Mouse (Mus musculus) retina, postnatal 1 day (tissue): ENCODE results near the gene Sept12.

Source experiments
- DNase-seq: peaks from one replicate; pipeline ENCODE4 v3.0.0-alpha.2; 2012

Gene Sept12

DNA sequence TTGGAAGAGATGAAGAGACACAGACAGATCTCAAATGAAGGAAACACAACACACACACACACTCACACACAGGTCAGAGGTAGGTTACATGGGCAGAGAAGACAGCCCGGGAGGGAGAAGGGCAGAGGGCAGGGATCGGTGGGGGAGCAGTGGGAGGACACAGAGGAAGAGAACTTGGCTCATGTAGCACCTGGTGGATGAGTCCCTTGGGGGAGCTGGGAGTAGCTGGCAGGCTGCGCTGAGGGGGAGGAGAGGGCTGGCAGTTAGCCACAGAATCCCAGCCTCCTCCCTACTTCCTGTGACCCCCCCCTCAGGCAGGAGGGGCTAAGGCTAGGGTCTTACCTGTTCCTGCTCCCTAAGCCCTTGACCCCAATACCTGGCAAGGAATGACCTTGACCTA is at the start of gene Sept12:
Gene Sept12 (minus strand): TSS at position 300 of the 400 bp plus-strand sequence.
- no peak for DNase-seq

- DNase-seq: no peak
These were observed 47.7 kb upstream of the Sept12 start for GRCm38 (mm10) chr16:5045322-5045721.

GRCm38 (mm10) chr16:5036649-5037234 is 39.1 kb upstream of the Sept12 start:
- no peak for DNase-seq

- DNase-seq: no peak
These were observed 37.9 kb upstream of the Sept12 start for GRCm38 (mm10) chr16:5035591-5035990.

DNA sequence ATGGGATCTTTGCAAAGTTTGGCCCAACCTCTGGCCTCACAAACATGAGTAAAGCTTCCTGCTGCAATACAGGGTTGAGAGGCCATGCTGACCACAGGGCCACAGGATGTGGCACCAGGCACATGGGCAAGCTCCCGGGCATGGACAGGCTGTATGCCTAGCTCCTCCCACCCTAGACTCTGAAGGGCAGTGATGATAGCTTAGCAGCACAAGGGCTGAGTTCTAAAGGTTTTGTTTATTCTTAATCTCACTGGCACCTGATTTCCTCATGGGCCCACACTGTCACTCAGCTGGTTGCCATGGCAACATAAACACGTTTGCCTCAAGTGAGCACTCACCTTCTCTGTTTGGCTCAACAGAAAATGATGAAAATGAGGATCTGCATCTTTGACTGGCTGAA is 32.2 kb upstream of the Sept12 start:
- DNase-seq: peak; percentile 8

DNA sequence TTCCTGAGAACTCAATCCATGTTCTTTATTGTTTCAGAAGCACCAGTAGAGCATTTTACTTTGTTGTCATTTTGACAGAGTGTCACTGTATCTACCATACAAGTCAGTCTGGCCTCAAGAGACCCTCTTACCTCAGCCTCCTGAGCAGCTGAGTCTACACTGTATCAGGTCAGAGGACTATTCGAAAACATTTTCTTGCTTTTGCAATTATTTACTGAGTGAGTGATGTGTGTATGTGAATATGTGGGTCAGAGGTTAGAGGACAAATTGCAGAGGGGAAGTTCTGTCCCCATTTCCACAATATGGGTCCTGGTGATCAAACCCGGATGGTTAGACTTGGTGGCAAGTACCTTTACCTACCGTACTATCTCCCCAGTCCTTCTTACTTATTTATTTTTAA is 26.4 kb upstream of the Sept12 start:
- DNase-seq: no peak

- no peak for DNase-seq
These were observed 16.9 kb upstream of the Sept12 start for GRCm38 (mm10) chr16:5014578-5014977.

DNA sequence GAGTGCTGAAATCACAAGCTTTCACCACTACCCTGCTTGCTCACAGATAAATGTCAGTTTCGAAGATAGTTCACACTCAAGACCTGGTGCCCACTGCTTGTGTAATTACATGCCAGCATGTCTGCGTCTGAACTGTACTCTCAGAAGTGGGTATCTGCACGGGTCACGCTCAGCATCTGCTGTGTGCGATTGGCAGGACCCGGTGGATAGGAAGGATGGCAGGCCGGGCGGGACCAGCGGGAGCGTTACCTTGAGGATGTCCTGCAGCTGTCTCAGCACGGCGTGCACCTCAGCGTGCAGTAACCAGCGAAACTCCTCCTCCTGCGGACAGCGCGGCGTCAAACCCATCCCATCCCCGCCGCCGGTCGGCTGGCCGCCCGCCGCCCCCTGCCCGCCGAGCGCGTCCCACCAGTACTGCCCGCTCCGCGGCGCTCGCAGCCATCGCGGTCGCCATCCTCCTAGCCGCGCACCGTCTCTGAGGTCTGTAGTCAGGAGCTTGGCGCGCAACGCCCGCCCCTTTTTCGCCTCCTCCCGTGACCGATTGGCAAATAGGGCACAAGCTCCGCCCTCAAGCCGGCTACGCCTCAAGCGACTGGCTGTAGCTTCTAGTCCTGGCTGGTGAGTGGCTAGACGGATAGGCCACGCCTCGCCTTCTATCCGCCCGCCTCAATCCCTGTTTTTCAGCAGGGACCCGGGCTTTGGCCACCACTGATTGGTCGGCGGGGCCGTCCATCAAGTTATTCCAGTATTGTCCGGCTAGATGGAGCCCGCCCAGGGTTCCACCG is 15.6 kb upstream of the Sept12 start, which contains the start of gene Rogdi:
Gene Rogdi (minus strand): TSS at position 500 of the 785 bp plus-strand sequence.
- peak; percentile 100 for DNase-seq

GRCm38 (mm10) chr16:5012036-5013005 is 14.7 kb upstream of the Sept12 start:
- no peak for DNase-seq

GRCm38 (mm10) chr16:5011285-5011684 is 13.6 kb upstream of the Sept12 start:
- no peak for DNase-seq

DNA sequence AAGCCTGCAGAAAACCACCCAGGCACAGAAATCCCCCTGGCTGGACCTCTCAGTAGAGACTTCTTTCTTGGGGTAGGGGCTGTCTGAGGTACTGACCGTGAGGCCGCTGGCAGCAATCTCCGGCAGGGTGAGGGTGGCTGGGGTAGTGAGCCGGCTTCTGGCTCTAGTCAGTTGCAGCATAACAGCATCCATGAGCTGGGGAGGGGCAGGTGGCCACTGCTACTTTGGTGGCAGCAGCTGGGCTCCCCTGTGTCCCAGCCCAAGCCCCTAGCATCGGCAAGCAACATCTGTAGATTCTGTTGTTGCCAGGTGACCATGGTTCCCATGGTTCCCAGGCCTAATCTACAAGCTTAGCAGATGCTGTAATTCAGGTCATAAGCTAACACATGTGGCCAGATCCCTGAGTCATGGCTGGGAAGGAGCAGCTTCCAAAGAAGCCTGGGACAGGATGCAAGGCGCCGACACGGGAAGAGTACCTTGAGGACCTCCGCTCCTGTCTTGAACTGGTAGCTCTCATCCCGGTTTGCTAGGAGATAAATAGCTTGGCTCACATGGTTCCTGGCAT is 12.8 kb upstream of the Sept12 start:
- DNase-seq: peak; percentile 22

- no peak for DNase-seq
These were observed 10.4 kb upstream of the Sept12 start for GRCm38 (mm10) chr16:5008076-5008475.

- DNase-seq: peak; percentile 6
These were observed 9.8 kb upstream of the Sept12 start for GRCm38 (mm10) chr16:5007492-5007891.

DNA sequence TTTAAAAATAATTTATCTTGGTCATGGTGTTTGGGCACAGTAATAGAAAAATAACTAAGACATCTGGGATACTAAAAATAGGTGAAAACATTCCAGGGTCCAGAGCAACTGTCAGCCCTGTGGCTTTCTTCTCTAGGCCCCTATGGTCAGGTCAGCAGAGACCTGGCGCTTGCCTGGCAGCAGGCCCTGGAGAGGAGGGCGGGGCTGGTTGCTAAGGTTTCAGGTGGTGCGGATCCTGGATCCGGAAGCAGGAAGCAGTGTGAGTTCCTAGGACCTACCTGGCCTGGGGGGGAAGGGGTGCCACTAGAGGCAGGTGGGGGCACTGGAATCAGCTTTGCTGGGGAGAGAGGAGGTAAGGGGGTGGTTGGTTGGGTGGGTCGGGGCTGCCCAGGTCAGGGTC is 9.4 kb upstream of the Sept12 start, which contains the start of gene Smim22:
Gene Smim22 (plus strand): TSS at position 222 of the 400 bp plus-strand sequence.
- no peak for DNase-seq

GRCm38 (mm10) chr16:5000611-5001010 is 3.0 kb upstream of the Sept12 start:
- DNase-seq: no peak

GRCm38 (mm10) chr16:4998984-4999383 is 1.3 kb upstream of the Sept12 start:
- no peak for DNase-seq

- DNase-seq: no peak
These were observed 4.4 kb downstream of the Sept12 start for GRCm38 (mm10) chr16:4993276-4993675.

GRCm38 (mm10) chr16:4984717-4985116 is 12.9 kb downstream of the Sept12 start:
- no peak for DNase-seq

DNA sequence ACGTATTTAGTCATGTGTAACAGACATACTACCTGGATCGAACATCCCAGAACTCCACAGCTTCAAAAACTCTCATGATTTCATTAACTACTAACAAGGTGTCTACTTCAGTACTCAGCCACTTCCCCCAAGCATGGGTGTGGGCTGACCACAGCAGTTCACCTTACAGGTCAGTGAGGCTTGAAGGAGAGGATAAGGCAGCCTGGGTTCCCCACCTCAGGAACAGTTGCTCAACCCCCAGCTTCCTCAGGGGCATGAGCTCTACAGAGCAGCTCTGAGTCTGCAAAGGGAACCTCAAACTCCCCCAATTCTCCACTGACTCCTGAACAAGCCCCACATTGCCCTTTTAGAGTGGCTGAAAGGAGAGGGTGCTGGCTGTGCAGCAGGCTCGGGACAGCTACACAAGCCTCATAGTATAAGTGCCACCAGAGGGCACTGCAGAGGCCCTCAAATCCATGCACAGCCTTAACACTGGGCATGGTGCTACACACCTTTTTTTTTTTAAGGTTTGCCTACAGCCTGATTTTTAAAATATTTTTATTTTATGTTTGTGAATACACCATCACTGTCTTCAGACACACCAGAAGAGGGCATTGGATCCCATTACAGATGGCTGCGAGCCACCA is 17.8 kb downstream of the Sept12 start:
- peak; percentile 45 for DNase-seq

DNA sequence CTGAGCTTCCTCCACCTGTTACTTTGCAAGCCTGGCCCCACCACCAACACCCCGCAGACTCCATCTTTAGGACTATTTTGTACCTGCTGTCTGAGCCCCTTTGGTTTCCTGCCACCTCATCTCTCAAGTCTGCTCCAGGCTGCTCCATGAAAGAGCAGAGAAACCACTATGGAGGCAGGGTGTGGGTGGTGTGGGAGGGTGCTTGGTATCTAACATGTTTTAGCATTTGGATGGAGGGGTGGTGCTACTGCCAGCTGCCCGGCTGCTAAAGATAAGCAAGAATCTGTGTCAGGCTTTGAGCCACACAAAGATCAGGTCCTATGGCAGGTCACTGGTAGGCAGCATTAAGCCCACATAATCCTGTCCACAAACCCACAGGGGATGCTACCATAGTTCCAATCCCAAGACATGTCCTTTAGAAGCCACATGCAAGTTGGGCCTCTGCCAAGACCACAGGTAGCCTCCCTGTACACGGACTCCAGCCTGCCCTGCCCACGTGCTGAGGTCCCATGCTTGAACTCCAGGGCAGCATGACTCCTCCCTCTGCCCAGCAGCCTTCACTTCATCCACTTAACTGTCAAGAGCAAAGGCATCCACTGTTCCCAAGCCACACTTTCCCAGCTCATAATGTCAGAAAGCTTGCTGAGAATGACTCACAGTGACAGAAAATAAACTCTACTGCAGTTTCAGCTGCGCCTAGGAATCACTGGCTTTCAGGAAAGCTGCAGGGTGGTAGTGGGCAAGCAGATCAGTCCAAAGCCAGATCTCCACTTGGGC is 19.2 kb downstream of the Sept12 start:
- DNase-seq: no peak

GRCm38 (mm10) chr16:4976180-4976579 is 21.5 kb downstream of the Sept12 start:
- no peak for DNase-seq

- no peak for DNase-seq
These were observed 23.1 kb downstream of the Sept12 start for GRCm38 (mm10) chr16:4974521-4974920.
